Mouse (Mus musculus) left cerebral cortex, postnatal 25 days (tissue): ENCODE data around the gene Olfr536. TPM values are rescaled to one million over a fixed set of nuclear protein-coding genes. Genes with fewer than 3 reads are reported as not detected.
"Not testable (repeated sequence)": the region's sequence is repeated elsewhere in the genome, so short reads cannot be mapped to it uniquely, and the experiment has no call there.

Experiments
- DNase-seq, 2 experiments: peaks; one replicate each; pipeline ENCODE4 v3.0.0; 2022; ENCODE audit warnings: low spot score in 2 of 2, mixed read lengths in 1 of 2
- intact Hi-C: fragments of 180-260 bp; cut with DNase I; formaldehyde crosslinking; loops from one replicate; pipeline ENCODE4 v1.15.1; 2025
- total RNA-seq, 2 experiments: library from RNA; stranded (reverse); gene quantifications; 2 replicates each; pipeline ENCODE4 v1.2.3; 2021

Gene Olfr536
- not detected for total RNA-seq

- peak in 1 of 2 experiments; percentile 14 for DNase-seq
- intact Hi-C loops: not testable (repeated sequence)
Observed at GRCm38 (mm10) chr7:140507346-140508021, at the start of gene Olfr536. TSS of gene Olfr536 (minus strand) at chr7:140507396.

- no peak for DNase-seq
- intact Hi-C loops: loop anchor here (5.0 kb wide), 1 partner anchor 33 kb away; no protein-coding TSS in a partner anchor
Observed at GRCm38 (mm10) chr7:140539746-140540145, 32.5 kb upstream of the Olfr536 start.

DNA sequence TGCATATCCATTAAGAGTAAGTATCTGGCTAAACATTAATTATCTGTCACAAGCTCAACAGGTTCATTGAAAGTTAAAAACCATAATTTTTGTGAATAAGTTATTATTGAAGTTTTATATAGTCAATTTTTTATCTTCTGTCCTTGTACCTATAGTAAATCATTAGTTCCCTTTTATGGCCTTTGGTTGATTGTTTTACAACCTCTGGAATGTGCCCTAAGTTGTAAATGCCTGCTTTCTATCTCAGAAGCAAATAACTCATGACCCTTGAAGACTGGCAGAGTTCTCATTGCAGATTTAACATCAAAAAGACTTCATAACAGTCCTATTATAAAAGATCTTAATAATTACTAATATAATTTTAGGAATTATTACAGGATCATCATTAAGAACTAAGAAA, 12.5 kb downstream of the Olfr536 start:
- no peak for DNase-seq
- intact Hi-C loops: no loop called here

GRCm38 (mm10) chr7:140494231-140494630, 13.0 kb downstream of the Olfr536 start:
- intact Hi-C loops: no loop called here
- DNase-seq: no peak

GRCm38 (mm10) chr7:140488981-140489380, 18.2 kb downstream of the Olfr536 start:
- peak in 1 of 2 experiments; percentile 9 for DNase-seq
- intact Hi-C loops: no loop called here

- no peak for DNase-seq
- intact Hi-C loops: no loop called here
Observed at GRCm38 (mm10) chr7:140483916-140484315, 23.3 kb downstream of the Olfr536 start, which contains the start of gene Olfr535. TSS of gene Olfr535 (plus strand) at chr7:140484216.

- intact Hi-C loops: loop anchor here (1.0 to 5.0 kb wide), 4 partner anchors 239 to 396 kb away; partner anchors contain the start of gene Caly
- peak; percentile 40 to 91 for DNase-seq
Observed at GRCm38 (mm10) chr7:140478733-140479132, 28.5 kb downstream of the Olfr536 start.

DNA sequence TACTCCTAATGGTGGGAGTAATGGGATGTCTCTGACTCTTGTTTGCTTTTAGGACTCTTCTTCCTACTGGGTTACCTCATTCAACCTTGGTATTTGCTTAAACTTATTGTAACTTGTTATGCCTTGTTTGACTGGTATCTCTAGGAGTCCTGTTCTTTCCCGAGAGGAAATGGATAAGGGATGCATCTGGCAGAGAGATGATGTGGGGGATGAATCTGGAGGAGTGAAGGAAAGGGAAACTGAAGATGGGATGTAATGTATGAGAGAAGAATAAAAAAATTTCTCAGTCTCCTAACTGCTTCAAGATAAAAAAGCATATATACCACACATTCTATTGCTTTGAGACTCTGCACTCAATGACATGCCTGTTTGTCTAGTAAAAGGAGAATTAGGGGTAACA, 29.3 kb downstream of the Olfr536 start:
- peak in 1 of 2 experiments; percentile 87 for DNase-seq
- intact Hi-C loops: loop anchor here (1.0 to 5.0 kb wide), 4 partner anchors 239 to 396 kb away; partner anchors contain the start of gene Caly

GRCm38 (mm10) chr7:140463070-140463469, 44.1 kb downstream of the Olfr536 start, which contains the start of gene Olfr533:
TSS of gene Olfr533 (plus strand) at chr7:140463370.
- intact Hi-C loops, DNase-seq: not testable (repeated sequence)

Other genes with a start within 250 kb of the Olfr536 start
- not detected for gene Olfr525, start 186.5 kb downstream of the Olfr536 start, total RNA-seq
- not detected for gene Olfr527, start 173.4 kb downstream of the Olfr536 start, total RNA-seq
- gene Olfr60, start 145.7 kb downstream of the Olfr536 start, total RNA-seq: not detected
- not detected for gene Olfr530, start 131.1 kb downstream of the Olfr536 start, total RNA-seq
- not detected for gene Olfr531, start 104.5 kb downstream of the Olfr536 start, total RNA-seq
- not detected for gene Olfr532, start 85.8 kb downstream of the Olfr536 start, total RNA-seq
- not detected for gene Olfr533, start 44.0 kb downstream of the Olfr536 start, total RNA-seq
- not detected for gene Olfr535, start 23.2 kb downstream of the Olfr536 start, total RNA-seq
- not detected for gene Olfr538, start 60.5 kb upstream of the Olfr536 start, total RNA-seq
- under 1 TPM in 1 of 2 experiments, not detected in 1; 0.09 TPM for gene Olfr46, start 93.9 kb upstream of the Olfr536 start, total RNA-seq
- gene Olfr61, start 121.6 kb upstream of the Olfr536 start, total RNA-seq: not detected
- not detected for gene Olfr53, start 139.1 kb upstream of the Olfr536 start, total RNA-seq
- gene Olfr539, start 152.5 kb upstream of the Olfr536 start, total RNA-seq: under 1 TPM; 0.05 to 0.07 TPM
- gene Olfr45, start 174.6 kb upstream of the Olfr536 start, total RNA-seq: not detected
- not detected for gene Olfr541, start 189.9 kb upstream of the Olfr536 start, total RNA-seq